Mouse (Mus musculus): ENCODE measurements around the gene Atp13a3.

DNA sequence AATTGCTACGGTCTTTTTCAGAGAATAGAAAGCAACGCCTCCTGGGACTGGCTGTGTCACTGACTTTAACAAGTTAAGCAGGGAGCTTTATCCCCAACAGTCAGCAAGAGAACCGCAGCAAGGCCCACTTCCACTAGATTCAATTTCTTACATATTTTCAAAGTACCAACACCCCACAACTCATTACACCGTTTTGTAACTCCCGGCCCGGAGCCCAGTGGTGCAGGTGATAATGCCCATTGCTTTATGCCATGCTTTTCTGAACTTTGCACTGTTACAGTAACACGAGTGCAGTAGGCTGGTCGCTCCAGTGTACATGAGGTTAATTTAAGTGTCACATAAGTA is 95.6 kb downstream of the Atp13a3 start:
- TF ChIP-seq POLR2A (IDR thresholded peaks at IDR 0.05; ENCODE audit: insufficient read depth, low read length): no peak
- TF ChIP-seq CTCF (IDR thresholded peaks at IDR 0.05; ENCODE audit: low read depth, low read length): no peak
- no peak for TF ChIP-seq EP300 (IDR thresholded peaks at IDR 0.05; ENCODE audit: insufficient read depth, low read depth, low read length)
